Mouse (Mus musculus): Measurements from ENCODE around the gene S100a7a. TPM values are rescaled to one million over a fixed set of nuclear protein-coding genes. Genes with fewer than 3 reads are reported as not detected.

S100a7a gene
- polyA plus RNA-seq (2014; fragmentation: Illumina TruSeq; extraction: RNeasy Lipid Tissue Mini Kit (QIAGEN cat#74804); ENCODE audit: low read depth, low replicate concordance), result not detected

DNA sequence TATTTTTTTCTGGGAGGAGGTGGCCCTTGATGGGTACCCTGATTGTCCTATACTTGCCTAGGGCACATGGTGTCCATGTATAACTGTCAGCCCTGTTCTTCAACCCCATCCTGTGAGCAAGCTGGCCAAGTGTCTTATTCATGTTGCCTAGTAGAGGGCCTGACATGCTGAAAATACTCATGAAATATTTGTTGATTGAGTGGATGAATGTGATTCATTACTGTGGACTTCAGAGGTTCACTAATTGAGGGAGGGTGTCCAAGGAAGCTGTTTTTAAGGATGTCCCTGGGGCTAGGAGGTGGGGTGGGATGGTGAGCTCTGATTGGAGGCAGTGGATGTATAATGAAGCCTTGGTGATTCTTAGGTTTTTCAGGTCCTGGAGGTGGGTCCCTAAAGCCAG, at the start of gene S100a7a:
TSS of gene S100a7a (plus strand) at position 301 of the 400 bp plus-strand sequence.

DNA sequence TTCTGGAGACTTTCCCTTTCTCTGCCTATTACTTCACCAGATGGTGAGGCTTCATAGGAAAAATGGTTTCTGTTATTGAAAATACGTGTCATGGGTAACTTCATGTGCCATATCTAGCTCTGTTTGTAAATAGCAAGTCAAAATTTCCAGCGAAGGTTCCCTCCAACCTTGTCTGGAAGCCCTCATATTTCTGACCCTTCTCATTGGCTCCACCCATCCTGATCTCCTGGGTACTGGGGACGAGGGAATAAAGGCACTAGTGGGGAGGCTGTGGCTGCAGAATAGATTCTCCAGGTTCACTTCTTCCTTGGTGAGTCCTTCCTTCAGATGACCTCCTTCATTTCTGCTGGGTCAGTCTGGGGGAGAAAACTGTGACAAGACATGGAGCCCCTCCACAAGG, 45.6 kb upstream of the S100a7a start, which contains the start of gene S100a5:
TSS of gene S100a5 (plus strand) at position 301 of the 400 bp plus-strand sequence.

DNA sequence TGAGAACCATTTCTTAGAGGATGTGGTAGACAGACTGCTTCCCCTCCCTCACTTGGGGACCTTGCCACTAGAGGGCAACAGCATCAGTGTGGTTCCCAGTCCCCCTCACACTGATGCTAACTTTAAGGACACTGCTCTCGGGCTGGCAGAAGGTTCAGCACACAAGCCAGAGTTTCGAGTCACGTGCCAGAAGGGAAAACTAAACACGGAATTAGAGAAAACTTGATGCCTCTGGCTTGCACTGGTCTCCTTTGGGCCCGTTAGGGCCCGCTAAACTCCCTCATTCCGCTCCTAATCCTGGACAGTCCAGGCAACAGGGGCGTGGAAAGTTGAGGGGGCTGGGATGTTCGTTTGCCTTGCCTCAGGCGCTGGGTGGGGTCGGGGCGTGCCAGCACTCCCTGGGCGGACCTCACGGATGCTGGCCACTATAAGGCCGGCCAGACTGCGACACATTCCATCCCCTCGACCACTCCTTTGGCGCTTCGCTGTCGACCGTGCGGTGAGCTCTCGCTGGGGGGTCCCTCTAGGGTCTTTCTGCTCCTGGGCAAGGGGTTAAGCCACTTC, 41.0 kb upstream of the S100a7a start, which contains the start of gene S100a6:
TSS of gene S100a6 (plus strand) at position 155 of the 564 bp plus-strand sequence.

GRCm38 (mm10) chr3:90668846-90669245, 15.0 kb downstream of the S100a7a start, which contains the start of gene S100a8:
TSS of gene S100a8 (plus strand) at chr3:90668978.

GRCm38 (mm10) chr3:90695613-90696012, 41.8 kb downstream of the S100a7a start, which contains the start of gene S100a9:
TSS of gene S100a9 (minus strand) at chr3:90695721.

Other genes starting within 250 kb of the S100a7a start
- gene Ints3, start 220.4 kb upstream of the S100a7a start, polyA plus RNA-seq (2014; fragmentation: Illumina TruSeq; extraction: RNeasy Lipid Tissue Mini Kit (QIAGEN cat#74804); ENCODE audit: low read depth, low replicate concordance), result 10.3 TPM
- gene Npr1, start 188.2 kb upstream of the S100a7a start, polyA plus RNA-seq (2014; fragmentation: Illumina TruSeq; extraction: RNeasy Lipid Tissue Mini Kit (QIAGEN cat#74804); ENCODE audit: low read depth, low replicate concordance), result 16.3 TPM
- 49.2 TPM for gene Ilf2, start 177.9 kb upstream of the S100a7a start, polyA plus RNA-seq (2014; fragmentation: Illumina TruSeq; extraction: RNeasy Lipid Tissue Mini Kit (QIAGEN cat#74804); ENCODE audit: low read depth, low replicate concordance)
- 60.7 TPM for gene Snapin, start 163.0 kb upstream of the S100a7a start, polyA plus RNA-seq (2014; fragmentation: Illumina TruSeq; extraction: RNeasy Lipid Tissue Mini Kit (QIAGEN cat#74804); ENCODE audit: low read depth, low replicate concordance)
- 113 TPM for gene Chtop, start 144.5 kb upstream of the S100a7a start, polyA plus RNA-seq (2014; fragmentation: Illumina TruSeq; extraction: RNeasy Lipid Tissue Mini Kit (QIAGEN cat#74804); ENCODE audit: low read depth, low replicate concordance)
- gene S100a1, start 139.6 kb upstream of the S100a7a start, polyA plus RNA-seq (2014; fragmentation: Illumina TruSeq; extraction: RNeasy Lipid Tissue Mini Kit (QIAGEN cat#74804); ENCODE audit: low read depth, low replicate concordance), result 244 TPM
- 9.5 TPM for gene S100a13, start 139.6 kb upstream of the S100a7a start, polyA plus RNA-seq (2014; fragmentation: Illumina TruSeq; extraction: RNeasy Lipid Tissue Mini Kit (QIAGEN cat#74804); ENCODE audit: low read depth, low replicate concordance)
- not detected for gene S100a14, start 127.2 kb upstream of the S100a7a start, polyA plus RNA-seq (2014; fragmentation: Illumina TruSeq; extraction: RNeasy Lipid Tissue Mini Kit (QIAGEN cat#74804); ENCODE audit: low read depth, low replicate concordance)
- gene S100a16, start 116.8 kb upstream of the S100a7a start, polyA plus RNA-seq (2014; fragmentation: Illumina TruSeq; extraction: RNeasy Lipid Tissue Mini Kit (QIAGEN cat#74804); ENCODE audit: low read depth, low replicate concordance), result 42.3 TPM
- not detected for gene S100a3, start 93.4 kb upstream of the S100a7a start, polyA plus RNA-seq (2014; fragmentation: Illumina TruSeq; extraction: RNeasy Lipid Tissue Mini Kit (QIAGEN cat#74804); ENCODE audit: low read depth, low replicate concordance)
- not detected for gene S100a2, start 63.8 kb upstream of the S100a7a start, polyA plus RNA-seq (2014; fragmentation: Illumina TruSeq; extraction: RNeasy Lipid Tissue Mini Kit (QIAGEN cat#74804); ENCODE audit: low read depth, low replicate concordance)
- gene Gm42674, start 52.1 kb upstream of the S100a7a start, polyA plus RNA-seq (2014; fragmentation: Illumina TruSeq; extraction: RNeasy Lipid Tissue Mini Kit (QIAGEN cat#74804); ENCODE audit: low read depth, low replicate concordance), result not detected
- 4.2 TPM for gene S100a4, start 50.2 kb upstream of the S100a7a start, polyA plus RNA-seq (2014; fragmentation: Illumina TruSeq; extraction: RNeasy Lipid Tissue Mini Kit (QIAGEN cat#74804); ENCODE audit: low read depth, low replicate concordance)
- gene S100a5, start 45.5 kb upstream of the S100a7a start, polyA plus RNA-seq (2014; fragmentation: Illumina TruSeq; extraction: RNeasy Lipid Tissue Mini Kit (QIAGEN cat#74804); ENCODE audit: low read depth, low replicate concordance), result not detected
- gene S100a6, start 41.1 kb upstream of the S100a7a start, polyA plus RNA-seq (2014; fragmentation: Illumina TruSeq; extraction: RNeasy Lipid Tissue Mini Kit (QIAGEN cat#74804); ENCODE audit: low read depth, low replicate concordance), result 28.2 TPM
- 2.2 TPM for gene S100a8, start 15.0 kb downstream of the S100a7a start, polyA plus RNA-seq (2014; fragmentation: Illumina TruSeq; extraction: RNeasy Lipid Tissue Mini Kit (QIAGEN cat#74804); ENCODE audit: low read depth, low replicate concordance)
- not detected for gene S100a9, start 41.7 kb downstream of the S100a7a start, polyA plus RNA-seq (2014; fragmentation: Illumina TruSeq; extraction: RNeasy Lipid Tissue Mini Kit (QIAGEN cat#74804); ENCODE audit: low read depth, low replicate concordance)
- not detected for gene Pglyrp4, start 72.9 kb downstream of the S100a7a start, polyA plus RNA-seq (2014; fragmentation: Illumina TruSeq; extraction: RNeasy Lipid Tissue Mini Kit (QIAGEN cat#74804); ENCODE audit: low read depth, low replicate concordance)
- gene Gm5849, start 123.9 kb downstream of the S100a7a start, polyA plus RNA-seq (2014; fragmentation: Illumina TruSeq; extraction: RNeasy Lipid Tissue Mini Kit (QIAGEN cat#74804); ENCODE audit: low read depth, low replicate concordance), result not detected

Data from kidney, adult 10 weeks (tissue).